Mouse (Mus musculus): ENCODE results near the gene Nup93.

The Nup93 gene

DNA sequence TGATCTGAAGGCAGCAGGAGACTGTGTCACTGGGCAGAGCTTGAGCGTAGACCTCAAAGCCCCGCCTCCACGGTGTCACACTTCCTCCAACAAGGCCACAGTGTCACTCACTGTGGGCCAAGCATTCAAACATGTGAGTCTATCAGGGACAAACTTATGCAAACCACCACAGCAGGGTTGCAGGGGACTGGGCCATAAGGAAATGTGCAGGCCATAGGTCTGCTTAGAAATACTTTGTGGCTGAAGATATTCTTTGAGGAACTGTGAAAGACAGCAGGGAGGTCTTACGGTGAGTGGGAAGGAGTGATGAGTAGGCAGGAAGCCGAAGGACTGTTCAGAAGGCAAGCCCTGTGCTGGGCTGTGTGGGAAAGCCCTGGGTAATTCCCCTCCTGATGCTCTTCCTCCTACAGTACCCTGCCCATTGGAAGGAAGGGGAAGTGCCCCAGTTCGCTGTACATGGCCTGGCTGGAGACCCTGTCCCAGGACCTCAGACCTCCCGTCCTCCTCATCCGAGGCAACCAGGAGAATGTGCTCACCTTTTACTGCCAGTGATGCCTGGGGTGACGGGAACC lies 151.1 kb downstream of the Nup93 start:
- DNase-seq: no peak

All from cerebellum, postnatal 14 days (tissue).